Mouse (Mus musculus): ENCODE results near the gene Hist1h1c. TPM values are rescaled to one million over a fixed set of nuclear protein-coding genes. Genes with fewer than 3 reads are reported as not detected.

Gene Hist1h1c
- polyA plus RNA-seq, 1 experiment from 2014 or later = 15.6 TPM

Other genes starting within 250 kb of the Hist1h1c start
- not detected for gene Btn2a2, start 250.0 kb upstream of the Hist1h1c start, polyA plus RNA-seq (2014; fragmentation: Illumina TruSeq; extraction: RNeasy Lipid Tissue Mini Kit (QIAGEN cat#74804); ENCODE audit: low replicate concordance)
- not detected for gene Hist1h4h, start 207.8 kb upstream of the Hist1h1c start, polyA plus RNA-seq (2014; fragmentation: Illumina TruSeq; extraction: RNeasy Lipid Tissue Mini Kit (QIAGEN cat#74804); ENCODE audit: low replicate concordance)
- gene Hist1h2af, start 204.9 kb upstream of the Hist1h1c start, polyA plus RNA-seq (2014; fragmentation: Illumina TruSeq; extraction: RNeasy Lipid Tissue Mini Kit (QIAGEN cat#74804); ENCODE audit: low replicate concordance) = not detected
- gene Hist1h3g, start 203.4 kb upstream of the Hist1h1c start, polyA plus RNA-seq (2014; fragmentation: Illumina TruSeq; extraction: RNeasy Lipid Tissue Mini Kit (QIAGEN cat#74804); ENCODE audit: low replicate concordance) = not detected
- gene Hist1h2bh, start 195.4 kb upstream of the Hist1h1c start, polyA plus RNA-seq (2014; fragmentation: Illumina TruSeq; extraction: RNeasy Lipid Tissue Mini Kit (QIAGEN cat#74804); ENCODE audit: low replicate concordance) = 0.59 TPM
- gene Hist1h3f, start 194.8 kb upstream of the Hist1h1c start, polyA plus RNA-seq (2014; fragmentation: Illumina TruSeq; extraction: RNeasy Lipid Tissue Mini Kit (QIAGEN cat#74804); ENCODE audit: low replicate concordance) = not detected
- not detected for gene Hist1h4f, start 187.2 kb upstream of the Hist1h1c start, polyA plus RNA-seq (2014; fragmentation: Illumina TruSeq; extraction: RNeasy Lipid Tissue Mini Kit (QIAGEN cat#74804); ENCODE audit: low replicate concordance)
- 0.52 TPM for gene Hist1h1d, start 185.5 kb upstream of the Hist1h1c start, polyA plus RNA-seq (2014; fragmentation: Illumina TruSeq; extraction: RNeasy Lipid Tissue Mini Kit (QIAGEN cat#74804); ENCODE audit: low replicate concordance)
- 0.56 TPM for gene Hist1h3e, start 176.4 kb upstream of the Hist1h1c start, polyA plus RNA-seq (2014; fragmentation: Illumina TruSeq; extraction: RNeasy Lipid Tissue Mini Kit (QIAGEN cat#74804); ENCODE audit: low replicate concordance)
- gene Hist1h2ae, start 167.6 kb upstream of the Hist1h1c start, polyA plus RNA-seq (2014; fragmentation: Illumina TruSeq; extraction: RNeasy Lipid Tissue Mini Kit (QIAGEN cat#74804); ENCODE audit: low replicate concordance) = 0.97 TPM
- 0.85 TPM for gene Hist1h2bg, start 167.4 kb upstream of the Hist1h1c start, polyA plus RNA-seq (2014; fragmentation: Illumina TruSeq; extraction: RNeasy Lipid Tissue Mini Kit (QIAGEN cat#74804); ENCODE audit: low replicate concordance)
- gene Hist1h2bf, start 164.6 kb upstream of the Hist1h1c start, polyA plus RNA-seq (2014; fragmentation: Illumina TruSeq; extraction: RNeasy Lipid Tissue Mini Kit (QIAGEN cat#74804); ENCODE audit: low replicate concordance) = not detected
- not detected for gene Hist1h2ad, start 164.4 kb upstream of the Hist1h1c start, polyA plus RNA-seq (2014; fragmentation: Illumina TruSeq; extraction: RNeasy Lipid Tissue Mini Kit (QIAGEN cat#74804); ENCODE audit: low replicate concordance)
- 1.4 TPM for gene Hist1h3d, start 163.0 kb upstream of the Hist1h1c start, polyA plus RNA-seq (2014; fragmentation: Illumina TruSeq; extraction: RNeasy Lipid Tissue Mini Kit (QIAGEN cat#74804); ENCODE audit: low replicate concordance)
- gene Hist1h4d, start 157.2 kb upstream of the Hist1h1c start, polyA plus RNA-seq (2014; fragmentation: Illumina TruSeq; extraction: RNeasy Lipid Tissue Mini Kit (QIAGEN cat#74804); ENCODE audit: low replicate concordance) = 0.67 TPM
- gene Hist1h2be, start 117.7 kb upstream of the Hist1h1c start, polyA plus RNA-seq (2014; fragmentation: Illumina TruSeq; extraction: RNeasy Lipid Tissue Mini Kit (QIAGEN cat#74804); ENCODE audit: low replicate concordance) = 2.2 TPM
- gene Hist1h1e, start 116.2 kb upstream of the Hist1h1c start, polyA plus RNA-seq (2014; fragmentation: Illumina TruSeq; extraction: RNeasy Lipid Tissue Mini Kit (QIAGEN cat#74804); ENCODE audit: low replicate concordance) = 0.30 TPM
- gene Hist1h2ac, start 54.9 kb upstream of the Hist1h1c start, polyA plus RNA-seq (2014; fragmentation: Illumina TruSeq; extraction: RNeasy Lipid Tissue Mini Kit (QIAGEN cat#74804); ENCODE audit: low replicate concordance) = 1.2 TPM
- 239 TPM for gene Hist1h2bc, start 54.6 kb upstream of the Hist1h1c start, polyA plus RNA-seq (2014; fragmentation: Illumina TruSeq; extraction: RNeasy Lipid Tissue Mini Kit (QIAGEN cat#74804); ENCODE audit: low replicate concordance)
- gene Hist1h1t, start 43.0 kb upstream of the Hist1h1c start, polyA plus RNA-seq (2014; fragmentation: Illumina TruSeq; extraction: RNeasy Lipid Tissue Mini Kit (QIAGEN cat#74804); ENCODE audit: low replicate concordance) = not detected
- gene Hist1h4c, start 40.4 kb upstream of the Hist1h1c start, polyA plus RNA-seq (2014; fragmentation: Illumina TruSeq; extraction: RNeasy Lipid Tissue Mini Kit (QIAGEN cat#74804); ENCODE audit: low replicate concordance) = 1.6 TPM
- 13.5 TPM for gene Hfe, start 28.0 kb upstream of the Hist1h1c start, polyA plus RNA-seq (2014; fragmentation: Illumina TruSeq; extraction: RNeasy Lipid Tissue Mini Kit (QIAGEN cat#74804); ENCODE audit: low replicate concordance)
- gene Hist1h3c, start 6.8 kb downstream of the Hist1h1c start, polyA plus RNA-seq (2014; fragmentation: Illumina TruSeq; extraction: RNeasy Lipid Tissue Mini Kit (QIAGEN cat#74804); ENCODE audit: low replicate concordance) = not detected
- gene Hist1h2bb, start 7.9 kb downstream of the Hist1h1c start, polyA plus RNA-seq (2014; fragmentation: Illumina TruSeq; extraction: RNeasy Lipid Tissue Mini Kit (QIAGEN cat#74804); ENCODE audit: low replicate concordance) = not detected
- gene Hist1h2ab, start 12.3 kb downstream of the Hist1h1c start, polyA plus RNA-seq (2014; fragmentation: Illumina TruSeq; extraction: RNeasy Lipid Tissue Mini Kit (QIAGEN cat#74804); ENCODE audit: low replicate concordance) = not detected
- not detected for gene Hist1h3b, start 13.5 kb downstream of the Hist1h1c start, polyA plus RNA-seq (2014; fragmentation: Illumina TruSeq; extraction: RNeasy Lipid Tissue Mini Kit (QIAGEN cat#74804); ENCODE audit: low replicate concordance)
- not detected for gene Hist1h4b, start 18.2 kb downstream of the Hist1h1c start, polyA plus RNA-seq (2014; fragmentation: Illumina TruSeq; extraction: RNeasy Lipid Tissue Mini Kit (QIAGEN cat#74804); ENCODE audit: low replicate concordance)
- not detected for gene Hist1h4a, start 22.4 kb downstream of the Hist1h1c start, polyA plus RNA-seq (2014; fragmentation: Illumina TruSeq; extraction: RNeasy Lipid Tissue Mini Kit (QIAGEN cat#74804); ENCODE audit: low replicate concordance)
- gene Hist1h3a, start 23.6 kb downstream of the Hist1h1c start, polyA plus RNA-seq (2014; fragmentation: Illumina TruSeq; extraction: RNeasy Lipid Tissue Mini Kit (QIAGEN cat#74804); ENCODE audit: low replicate concordance) = not detected
- gene Hist1h1a, start 24.9 kb downstream of the Hist1h1c start, polyA plus RNA-seq (2014; fragmentation: Illumina TruSeq; extraction: RNeasy Lipid Tissue Mini Kit (QIAGEN cat#74804); ENCODE audit: low replicate concordance) = not detected
- 67.0 TPM for gene Trim38, start 31.1 kb downstream of the Hist1h1c start, polyA plus RNA-seq (2014; fragmentation: Illumina TruSeq; extraction: RNeasy Lipid Tissue Mini Kit (QIAGEN cat#74804); ENCODE audit: low replicate concordance)
- 0.33 TPM for gene Slc17a2, start 68.2 kb downstream of the Hist1h1c start, polyA plus RNA-seq (2014; fragmentation: Illumina TruSeq; extraction: RNeasy Lipid Tissue Mini Kit (QIAGEN cat#74804); ENCODE audit: low replicate concordance)
- gene Slc17a3, start 100.6 kb downstream of the Hist1h1c start, polyA plus RNA-seq (2014; fragmentation: Illumina TruSeq; extraction: RNeasy Lipid Tissue Mini Kit (QIAGEN cat#74804); ENCODE audit: low replicate concordance) = not detected
- not detected for gene Slc17a1, start 128.9 kb downstream of the Hist1h1c start, polyA plus RNA-seq (2014; fragmentation: Illumina TruSeq; extraction: RNeasy Lipid Tissue Mini Kit (QIAGEN cat#74804); ENCODE audit: low replicate concordance)
- 149 TPM for gene Slc17a4, start 176.2 kb downstream of the Hist1h1c start, polyA plus RNA-seq (2014; fragmentation: Illumina TruSeq; extraction: RNeasy Lipid Tissue Mini Kit (QIAGEN cat#74804); ENCODE audit: low replicate concordance)
- not detected for gene Hist1h2ba, start 195.3 kb downstream of the Hist1h1c start, polyA plus RNA-seq (2014; fragmentation: Illumina TruSeq; extraction: RNeasy Lipid Tissue Mini Kit (QIAGEN cat#74804); ENCODE audit: low replicate concordance)
- gene Hist1h2aa, start 195.7 kb downstream of the Hist1h1c start, polyA plus RNA-seq (2014; fragmentation: Illumina TruSeq; extraction: RNeasy Lipid Tissue Mini Kit (QIAGEN cat#74804); ENCODE audit: low replicate concordance) = not detected

All from small intestine, adult 10 weeks (tissue).